In the genomic region with DNA sequence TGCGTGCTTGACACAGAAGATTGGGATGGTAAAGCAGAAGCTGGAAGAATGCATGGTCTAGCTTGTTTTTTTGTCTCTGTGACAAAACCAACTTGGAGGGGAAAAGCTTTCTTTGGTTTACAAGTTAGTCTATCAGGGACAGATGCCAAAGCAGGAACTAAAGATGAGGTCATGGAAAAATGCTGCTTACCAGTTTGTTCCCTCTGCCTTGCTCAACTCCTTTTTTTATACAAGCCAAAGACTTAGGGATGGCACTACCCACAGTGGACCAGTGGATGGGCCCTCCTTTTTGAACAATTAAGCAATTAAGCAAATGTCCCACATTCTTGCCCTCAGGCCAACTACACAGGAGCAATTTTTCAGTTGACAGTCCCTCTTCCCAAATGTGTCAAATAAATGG, we compare ENCODE assay signal across 19 mouse cellular contexts. TPM values are rescaled to one million over a fixed set of nuclear protein-coding genes. Genes with fewer than 3 reads are reported as not detected.
DNase-seq lines count a peak whose midpoint lies in the region; ATAC-seq lines count a peak whose summit lies in the region.
"Had no signal": no experiment of that assay in that cellular context is flagged by ENCODE, and none has a peak within 500 bp of the region (broad histone marks: within the 10 kb centered on the region; RNA-seq: fewer than 3 reads in every experiment).

No protein-coding gene starts in this region.

- intact Hi-C loops in heart, postnatal 10 days (cut with DNase I) = no loop called here

- peak; percentile 37; the same call in 1 of the 2 replicates for ATAC-seq in granulocyte monocyte progenitor cell, adult 5-6 weeks (replicated peaks; ENCODE audit: poor library complexity, severe bottlenecking)
- ATAC-seq: forebrain, embryonic 13.5 days; forebrain, postnatal 0 days; intestine, embryonic 16.5 days had no signal

- peak; percentile 25 for DNase-seq in heart, adult 8-10 months (ENCODE audit: low spot score)
- no peak for DNase-seq in heart, postnatal 10 days
- DNase-seq in lung, postnatal 25 days (ENCODE audit: low spot score) = peak; percentile 5
- no peak for DNase-seq in lung, adult 18-20 months
- DNase-seq in NIH3T3 (ENCODE audit: low read depth) = peak; percentile 3
- DNase-seq in neural tube, embryonic 10.5 days (ENCODE audit: extremely low spot score, low spot score) = no peak
- DNase-seq in thymus, postnatal 10 days (ENCODE audit: low spot score in 2 of 2) = no peak
- DNase-seq: adrenal gland, postnatal 36 days; cerebellum, adult 11-12 months; cerebellum, adult 9-10 months; cerebellum, postnatal 25 days; forebrain, postnatal 0 days; gastrocnemius, adult 2 months; gastrocnemius, postnatal 36 days; heart, adult 2 months; heart, postnatal 36 days had no signal

RNA-seq across cellular contexts. Expression of a gene that starts 42.8 kb away (rescaled TPM):
- total RNA-seq in heart, adult 8-10 months (2022) = 10 to 100 TPM in 2 of 4 experiments, 1 to 10 TPM in 2; 9.2 to 11.7 (median 10.2) TPM
- 10 to 100 TPM in 1 of 2 experiments, 1 to 10 TPM in 1; 7.7 to 15.5 TPM for total RNA-seq in heart, postnatal 10 days (2021)
- total RNA-seq in granulocyte monocyte progenitor cell, adult 5-6 weeks (2014; fragmentation: Nextera tagmentation) = not detected in 2 replicates
- total RNA-seq in granulocyte monocyte progenitor cell, adult 5-6 weeks (2017) = not detected in 2 replicates

Comparison
In these comparisons a context has a peak if more than half of its experiments do, and no peak if none do; other contexts are left out.
1. DNase-seq: peak in heart, adult 8-10 months (single experiment), lung, postnatal 25 days (single experiment) and NIH3T3 (single experiment); none in heart, postnatal 10 days (0 of 2), lung, adult 18-20 months (0 of 2), neural tube, embryonic 10.5 days (single experiment) and thymus, postnatal 10 days (0 of 2).
2. RNA of a gene that starts 42.8 kb away (total RNA-seq): 7.7 to 15.5 TPM in heart, postnatal 10 days and 9.2 to 11.7 TPM in heart, adult 8-10 months; not detected in granulocyte monocyte progenitor cell, adult 5-6 weeks; every median in the first group is over 4 times any median in the second.